Mouse (Mus musculus): ENCODE results near the gene Cttn. TPM values are rescaled to one million over a fixed set of nuclear protein-coding genes. Genes with fewer than 3 reads are reported as not detected.
A peak's percentile ranks its signal among the peaks of the same experiment; 100 is the strongest.

The Cttn gene
- total and polyA plus RNA-seq, 3 experiments: 0.55 TPM; not detected in 2

- H3K79me2 ChIP-seq (replicated peaks; ENCODE audit: control insufficient read depth, extremely low read depth, insufficient read depth, poor library complexity, severe bottlenecking): no peaks in the 10 kb centered on the region
- H3K27ac ChIP-seq (ENCODE audit: insufficient read depth, low read depth): no peak overlapping the region
- no peak overlapping the region for H3K4me2 ChIP-seq (ENCODE audit: insufficient read depth, low read depth, poor library complexity, severe bottlenecking)
- TF ChIP-seq HCFC1 (IDR thresholded peaks at IDR 0.05; ENCODE audit: low read depth, low read length) (no peak), ZMIZ1 (IDR thresholded peaks at IDR 0.05; ENCODE audit: low read depth, low read length) (no peak), SIN3A (IDR thresholded peaks at IDR 0.05; ENCODE audit: low read length) (no peak), CTCF (conservative IDR thresholded peaks at IDR 0.05 in 1 of 2, IDR thresholded peaks at IDR 0.05 in 1 of 2; ENCODE audit: low read depth in 2 of 2, low read length in 2 of 2) (peak in 1 of 2 experiments; percentile 36; a peak in 2 of 4 replicates), NRF1 (IDR thresholded peaks at IDR 0.05; ENCODE audit: low read depth, low read length) (no peak)
- DNase-seq (ENCODE audit: extremely low read depth): no peak
- no peaks in the 10 kb centered on the region for H3K36me3 ChIP-seq (replicated peaks in 1 of 2; ENCODE audit: control insufficient read depth in 1 of 2, insufficient read depth in 1 of 2, low read length in 1 of 2)
- no peak overlapping the region for H3K4me3 ChIP-seq (replicated peaks in 1 of 3; ENCODE audit: low read depth in 2 of 3, low read length in 2 of 3, poor library complexity in 1 of 3)
- no peak overlapping the region for H3K9ac ChIP-seq (ENCODE audit: insufficient read depth, low read depth)
- in situ Hi-C loops (cut with MboI; ENCODE audit: low pct_ligation_motif_present, low pct_unique_long_range_greater_than_20kb, low sequenced_read_pairs) (no loop called here), dilution Hi-C loops (cut with MboI; ENCODE audit: extremely low pct_ligation_motif_present, extremely low pct_unique_long_range_greater_than_20kb, low sequenced_read_pairs) (no loop called here)
- H3K9me3 ChIP-seq (replicated peaks; ENCODE audit: low read length): no peaks in the 10 kb centered on the region
- H3K27me3 ChIP-seq (replicated peaks): peaks cover 94% of the 10 kb centered on the region
- H3K4me1 ChIP-seq (ENCODE audit: control insufficient read depth in 1 of 2, insufficient read depth in 2 of 2): 0 out of 4 replicates have a peak, but pooled peaks cover 0 to 6% of the 10 kb centered on the region in 2 experiments
Measured at GRCm38 (mm10) chr7:144415795-144416194, 55.0 kb downstream of the Cttn start.

DNA sequence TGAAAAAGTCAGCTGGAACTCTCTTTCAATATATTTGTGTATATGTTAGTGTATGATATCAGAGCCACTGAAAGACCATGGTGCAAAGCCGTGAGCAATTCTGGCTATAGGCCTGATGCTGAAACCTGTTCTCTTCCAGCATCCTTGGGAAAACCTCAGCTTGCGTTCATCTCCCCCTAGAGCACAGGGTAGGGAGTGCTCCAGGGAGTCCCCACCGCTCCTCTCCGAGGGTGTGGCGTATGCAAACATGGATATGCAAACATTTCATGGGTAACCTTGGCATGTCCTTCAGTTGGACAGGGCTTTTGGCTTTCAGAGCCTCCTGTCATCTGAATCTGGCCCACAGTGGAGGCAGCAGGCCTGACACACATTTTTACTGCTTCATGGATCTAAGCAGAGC lies 56.2 kb downstream of the Cttn start:
- no peaks in the 10 kb centered on the region for H3K36me3 ChIP-seq (replicated peaks in 1 of 2; ENCODE audit: control insufficient read depth in 1 of 2, insufficient read depth in 1 of 2, low read length in 1 of 2)
- H3K27me3 ChIP-seq (replicated peaks): peaks cover 94% of the 10 kb centered on the region
- H3K27ac ChIP-seq (ENCODE audit: insufficient read depth, low read depth): no peak overlapping the region
- no peak overlapping the region for H3K4me3 ChIP-seq (replicated peaks in 1 of 3; ENCODE audit: low read depth in 2 of 3, low read length in 2 of 3, poor library complexity in 1 of 3)
- no peaks in the 10 kb centered on the region for H3K79me2 ChIP-seq (replicated peaks; ENCODE audit: control insufficient read depth, extremely low read depth, insufficient read depth, poor library complexity, severe bottlenecking)
- H3K4me2 ChIP-seq (ENCODE audit: insufficient read depth, low read depth, poor library complexity, severe bottlenecking): no peak overlapping the region
- TF ChIP-seq HCFC1 (IDR thresholded peaks at IDR 0.05; ENCODE audit: low read depth, low read length): no peak
- no peak for TF ChIP-seq TCF12 (IDR thresholded peaks at IDR 0.05; ENCODE audit: low read depth, low read length)
- TF ChIP-seq E2F4 (IDR thresholded peaks at IDR 0.05; ENCODE audit: insufficient replicate concordance, low read depth, low read length): no peak
- TF ChIP-seq GABPA (IDR thresholded peaks at IDR 0.05; ENCODE audit: insufficient replicate concordance, low read depth, low read length): no peak
- TF ChIP-seq NRF1 (IDR thresholded peaks at IDR 0.05; ENCODE audit: low read depth, low read length): no peak
- TF ChIP-seq UBTF (IDR thresholded peaks at IDR 0.05; ENCODE audit: low read depth, low read length): no peak
- TF ChIP-seq MYC (IDR thresholded peaks at IDR 0.05; ENCODE audit: low read depth, low read length): no peak
- TF ChIP-seq MAFK (IDR thresholded peaks at IDR 0.05; ENCODE audit: insufficient replicate concordance, low read length): no peak
- TF ChIP-seq MXI1 (IDR thresholded peaks at IDR 0.05; ENCODE audit: low read depth, low read length): no peak
- no peak for TF ChIP-seq SIN3A (IDR thresholded peaks at IDR 0.05; ENCODE audit: low read length)
- no peak for TF ChIP-seq POLR2A (IDR thresholded peaks at IDR 0.05; ENCODE audit: low read depth, low read length)
- TF ChIP-seq ETS1 (conservative IDR thresholded peaks at IDR 0.05; ENCODE audit: low read depth, low read length): no peak
- no peak for TF ChIP-seq MEF2A (IDR thresholded peaks at IDR 0.05; ENCODE audit: borderline replicate concordance, low read depth, low read length)
- TF ChIP-seq ZNF384 (IDR thresholded peaks at IDR 0.05; ENCODE audit: low read depth, low read length): no peak
- TF ChIP-seq JUN (IDR thresholded peaks at IDR 0.05; ENCODE audit: insufficient read depth, low read depth, low read length): no peak
- TF ChIP-seq USF1 (IDR thresholded peaks at IDR 0.05; ENCODE audit: low read depth, low read length): no peak
- dilution Hi-C loops (cut with MboI; ENCODE audit: extremely low pct_ligation_motif_present, extremely low pct_unique_long_range_greater_than_20kb, low sequenced_read_pairs): no loop called here
- 0 out of 4 replicates have a peak, but pooled peaks cover 0 to 6% of the 10 kb centered on the region in 2 experiments for H3K4me1 ChIP-seq (ENCODE audit: control insufficient read depth in 1 of 2, insufficient read depth in 2 of 2)
- H3K9ac ChIP-seq (ENCODE audit: insufficient read depth, low read depth): no peak overlapping the region
- DNase-seq (ENCODE audit: extremely low read depth): no peak
- in situ Hi-C loops (cut with MboI; ENCODE audit: low pct_ligation_motif_present, low pct_unique_long_range_greater_than_20kb, low sequenced_read_pairs): no loop called here
- H3K9me3 ChIP-seq (replicated peaks; ENCODE audit: low read length): no peaks in the 10 kb centered on the region

Data from CH12.LX (cell line).